Mouse (Mus musculus): ENCODE results near the gene S100a4. TPM values are rescaled to one million over a fixed set of nuclear protein-coding genes. Genes with fewer than 3 reads are reported as not detected.

The S100a4 gene
- polyA plus RNA-seq, 1 experiment from 2014 or later, result 1.6 TPM

- Histone ChIP-seq H3K9me3 (no peaks in the 10 kb centered on the region), H3K4me2 (no peak overlapping the region), H3K9ac (no peak overlapping the region), H3K4me3 (replicated peaks) (no peak overlapping the region), H3K36me3 (replicated peaks) (no peaks in the 10 kb centered on the region), H3K4me1 (peaks cover 10% of the 10 kb centered on the region; the same call in 1 of the 2 replicates), H3K27me3 (no peaks in the 10 kb centered on the region), H3K27ac (no peak overlapping the region)
- no peak for ATAC-seq (ENCODE audit: low FRiP score)
- WGBS, result 84% methylated on average over 8 of the region's 8 CpGs
Measured at GRCm38 (mm10) chr3:90600458-90601195, 2.9 kb upstream of the S100a4 start.

GRCm38 (mm10) chr3:90601486-90602110 is 2.0 kb upstream of the S100a4 start, which contains the start of gene Gm42674:
TSS of gene Gm42674 (plus strand) at chr3:90601904.
- no peak for ATAC-seq (ENCODE audit: low FRiP score)
- H3K27ac ChIP-seq, result no peak within 1 kb of the TSS
- H3K4me2 ChIP-seq, result no peak within 1 kb of the TSS
- H3K4me3 ChIP-seq (replicated peaks), result no peak within 1 kb of the TSS
- H3K36me3 ChIP-seq (replicated peaks), result no peaks in the 10 kb centered on the region
- no peaks in the 10 kb centered on the region for H3K9me3 ChIP-seq
- H3K4me1 ChIP-seq, result peaks cover 10% of the 10 kb centered on the region; the same call in 1 of the 2 replicates
- H3K27me3 ChIP-seq, result no peaks in the 10 kb centered on the region
- H3K9ac ChIP-seq, result no peak within 1 kb of the TSS
- 88% methylated on average over 11 of the region's 11 CpGs for WGBS

GRCm38 (mm10) chr3:90604416-90604815 is 845 bp downstream of the S100a4 start:
- H3K27me3 ChIP-seq, result no peaks in the 10 kb centered on the region
- no peak overlapping the region for H3K9ac ChIP-seq
- H3K4me3 ChIP-seq (replicated peaks), result no peak overlapping the region
- no peaks in the 10 kb centered on the region for H3K9me3 ChIP-seq
- no peaks in the 10 kb centered on the region for H3K36me3 ChIP-seq (replicated peaks)
- H3K4me1 ChIP-seq, result peaks cover 10% of the 10 kb centered on the region; the same call in 1 of the 2 replicates
- H3K27ac ChIP-seq, result peak overlapping the region; percentile 50; the same call in 1 of the 2 replicates
- ATAC-seq (ENCODE audit: low FRiP score), result peak; percentile 81; the same call in 1 of the 2 replicates
- 49% methylated on average over 4 of the region's 4 CpGs for WGBS
- no peak overlapping the region for H3K4me2 ChIP-seq

- Histone ChIP-seq H3K27ac (no peak overlapping the region; the same call in 1 of the 2 replicates), H3K36me3 (replicated peaks) (no peaks in the 10 kb centered on the region), H3K9ac (no peak overlapping the region), H3K4me2 (no peak overlapping the region), H3K4me3 (replicated peaks) (no peak overlapping the region), H3K9me3 (no peaks in the 10 kb centered on the region), H3K4me1 (peaks cover 10% of the 10 kb centered on the region; the same call in 1 of the 2 replicates), H3K27me3 (0 out of 2 replicates have a peak, but pooled peaks cover 2% of the 10 kb centered on the region)
- no peak for ATAC-seq (ENCODE audit: low FRiP score)
- WGBS, result 79% methylated on average over 3 of the region's 3 CpGs
Measured at GRCm38 (mm10) chr3:90605049-90605448, 1.5 kb downstream of the S100a4 start.

GRCm38 (mm10) chr3:90605736-90606135 is 2.2 kb downstream of the S100a4 start:
- Histone ChIP-seq H3K4me3 (replicated peaks) (no peak overlapping the region), H3K27ac (no peak overlapping the region), H3K36me3 (replicated peaks) (no peaks in the 10 kb centered on the region), H3K9ac (no peak overlapping the region), H3K4me1 (peaks cover 10% of the 10 kb centered on the region; the same call in 1 of the 2 replicates), H3K9me3 (no peaks in the 10 kb centered on the region), H3K4me2 (no peak overlapping the region), H3K27me3 (0 out of 2 replicates have a peak, but pooled peaks cover 2% of the 10 kb centered on the region)
- ATAC-seq (ENCODE audit: low FRiP score), result no peak
- WGBS, result 91% methylated on average over 2 of the region's 2 CpGs

GRCm38 (mm10) chr3:90606185-90606584 is 2.6 kb downstream of the S100a4 start:
- Histone ChIP-seq H3K27me3 (0 out of 2 replicates have a peak, but pooled peaks cover 2% of the 10 kb centered on the region), H3K9ac (no peak overlapping the region), H3K27ac (no peak overlapping the region), H3K36me3 (replicated peaks) (no peaks in the 10 kb centered on the region), H3K9me3 (no peaks in the 10 kb centered on the region), H3K4me2 (no peak overlapping the region), H3K4me3 (replicated peaks) (no peak overlapping the region), H3K4me1 (peaks cover 10% of the 10 kb centered on the region; the same call in 1 of the 2 replicates)
- WGBS, result 81% methylated on average over 6 of the region's 6 CpGs
- ATAC-seq (ENCODE audit: low FRiP score), result no peak

- Histone ChIP-seq H3K9ac (no peak overlapping the region), H3K36me3 (replicated peaks) (no peaks in the 10 kb centered on the region), H3K4me1 (peaks cover 10% of the 10 kb centered on the region; the same call in 1 of the 2 replicates), H3K27me3 (peaks cover 8% of the 10 kb centered on the region; the same call in 1 of the 2 replicates), H3K9me3 (no peaks in the 10 kb centered on the region), H3K4me2 (no peak overlapping the region), H3K4me3 (replicated peaks) (no peak overlapping the region), H3K27ac (no peak overlapping the region)
- 89% methylated on average over 3 of the region's 3 CpGs for WGBS
- no peak for ATAC-seq (ENCODE audit: low FRiP score)
Measured at GRCm38 (mm10) chr3:90607361-90607760, 3.8 kb downstream of the S100a4 start.

- no peak within 1 kb of the TSS for H3K4me2 ChIP-seq
- no peak for ATAC-seq (ENCODE audit: low FRiP score)
- H3K4me1 ChIP-seq, result peaks cover 16% of the 10 kb centered on the region
- H3K9ac ChIP-seq, result no peak within 1 kb of the TSS
- no peaks in the 10 kb centered on the region for H3K36me3 ChIP-seq (replicated peaks)
- H3K9me3 ChIP-seq, result no peaks in the 10 kb centered on the region
- 64% methylated on average over 3 of the region's 3 CpGs for WGBS
- no peak within 1 kb of the TSS for H3K27ac ChIP-seq
- H3K27me3 ChIP-seq, result peaks cover 11% of the 10 kb centered on the region
- no peak within 1 kb of the TSS for H3K4me3 ChIP-seq (replicated peaks)
Measured at GRCm38 (mm10) chr3:90608223-90608622, 4.7 kb downstream of the S100a4 start, which contains the start of gene S100a5. TSS of gene S100a5 (plus strand) at chr3:90608523.

GRCm38 (mm10) chr3:90609102-90609501 is 5.5 kb downstream of the S100a4 start:
- no peak for ATAC-seq (ENCODE audit: low FRiP score)
- no peak overlapping the region for H3K4me2 ChIP-seq
- H3K27ac ChIP-seq, result no peak overlapping the region
- peaks cover 16% of the 10 kb centered on the region for H3K4me1 ChIP-seq
- H3K4me3 ChIP-seq (replicated peaks), result no peak overlapping the region
- H3K27me3 ChIP-seq, result peaks cover 20% of the 10 kb centered on the region
- H3K36me3 ChIP-seq (replicated peaks), result no peaks in the 10 kb centered on the region
- no peak overlapping the region for H3K9ac ChIP-seq
- H3K9me3 ChIP-seq, result no peaks in the 10 kb centered on the region

- ATAC-seq (ENCODE audit: low FRiP score), result no peak
- 92% methylated on average over 3 of the region's 3 CpGs for WGBS
- no peaks in the 10 kb centered on the region for H3K36me3 ChIP-seq (replicated peaks)
Measured at GRCm38 (mm10) chr3:90611494-90611893, 7.9 kb downstream of the S100a4 start.

GRCm38 (mm10) chr3:90612061-90612460 is 8.5 kb downstream of the S100a4 start:
- no peaks in the 10 kb centered on the region for H3K9me3 ChIP-seq
- no peaks in the 10 kb centered on the region for H3K36me3 ChIP-seq (replicated peaks)
- H3K4me1 ChIP-seq, result peaks cover 6% of the 10 kb centered on the region
- no peak overlapping the region for H3K9ac ChIP-seq
- H3K27me3 ChIP-seq, result peaks cover 21% of the 10 kb centered on the region
- ATAC-seq (ENCODE audit: low FRiP score), result no peak
- H3K4me3 ChIP-seq (replicated peaks), result no peak overlapping the region
- no peak overlapping the region for H3K27ac ChIP-seq
- H3K4me2 ChIP-seq, result no peak overlapping the region
- WGBS, result 62% methylated on average over 4 of the region's 4 CpGs

More at GRCm38 (mm10) chr3:90611494-90611893, 7.9 kb downstream of the S100a4 start:
- Histone ChIP-seq H3K4me1 (peaks cover 6% of the 10 kb centered on the region), H3K9ac (no peak overlapping the region), H3K4me2 (no peak overlapping the region), H3K4me3 (replicated peaks) (no peak overlapping the region), H3K9me3 (no peaks in the 10 kb centered on the region), H3K27me3 (peaks cover 21% of the 10 kb centered on the region), H3K27ac (no peak overlapping the region)

- H3K27me3 ChIP-seq, result peaks cover 21% of the 10 kb centered on the region
- H3K4me2 ChIP-seq, result peak within 1 kb of the TSS; percentile 65
- H3K9ac ChIP-seq, result peak within 1 kb of the TSS; percentile 45
- no peaks in the 10 kb centered on the region for H3K36me3 ChIP-seq (replicated peaks)
- WGBS, result 1% methylated on average over 23 of the region's 23 CpGs
- H3K27ac ChIP-seq, result no peak within 1 kb of the TSS
- peaks cover 6% of the 10 kb centered on the region for H3K4me1 ChIP-seq
- H3K4me3 ChIP-seq (replicated peaks), result peak within 1 kb of the TSS; percentile 34
- no peaks in the 10 kb centered on the region; the same call in 1 of the 2 replicates for H3K9me3 ChIP-seq
- peak; percentile 76 for ATAC-seq (ENCODE audit: low FRiP score)
Measured at GRCm38 (mm10) chr3:90612728-90613291, 9.2 kb downstream of the S100a4 start, which contains the start of gene S100a6. TSS of gene S100a6 (plus strand) at chr3:90612882.
